Mouse (Mus musculus): Measurements from ENCODE around the gene G6pc. TPM values are rescaled to one million over a fixed set of nuclear protein-coding genes. Genes with fewer than 3 reads are reported as not detected.
A peak's percentile ranks its signal among the peaks of the same experiment; 100 is the strongest.

Gene G6pc
- total RNA-seq, 1 experiment: not detected

- no peak for TF ChIP-seq CHD2 (IDR thresholded peaks at IDR 0.05; ENCODE audit: low read depth, low read length)
- TF ChIP-seq ZC3H11A (IDR thresholded peaks at IDR 0.05; ENCODE audit: borderline replicate concordance, low read depth, low read length): no peak
- TF ChIP-seq MAFK (IDR thresholded peaks at IDR 0.05; ENCODE audit: insufficient read depth, low read depth, low read length): no peak
- no peak; the same call in 1 of the 2 replicates for TF ChIP-seq HCFC1 (IDR thresholded peaks at IDR 0.05; ENCODE audit: borderline replicate concordance, insufficient read depth, low read length)
- no peak for TF ChIP-seq ZNF384 (IDR thresholded peaks at IDR 0.05; ENCODE audit: low read depth, low read length)
- Histone ChIP-seq H3K4me3 (ENCODE audit: insufficient read depth in 1 of 2, low read depth in 1 of 2, low read length in 2 of 2, poor library complexity in 1 of 2, severe bottlenecking in 1 of 2) (peak within 1 kb of the TSS; percentile 78 to 98), H3K36me3 (ENCODE audit: control insufficient read depth, insufficient read depth, low read length, poor library complexity, severe bottlenecking) (peaks cover 7% of the 10 kb centered on the region), H3K9me3 (ENCODE audit: control insufficient read depth, insufficient read depth, low read depth, low read length) (no peaks in the 10 kb centered on the region), H3K9ac (ENCODE audit: insufficient read depth, low read depth, low read length, poor library complexity, severe bottlenecking) (peak within 1 kb of the TSS; percentile 94), H3K4me1 (ENCODE audit: control insufficient read depth in 2 of 2, insufficient read depth in 2 of 2, low read length in 2 of 2, poor library complexity in 1 of 2) (peaks cover 4 to 12% of the 10 kb centered on the region in 2 experiments; a peak in 2 of 4 replicates), H3K27ac (ENCODE audit: insufficient read depth, low read depth, low read length, poor library complexity, severe bottlenecking) (peak within 1 kb of the TSS; percentile 54)
- in situ Hi-C loops (cut with MboI; ENCODE audit: low sequenced_read_pairs in 2 of 2, unreplicated experiment in 2 of 2): no loop called here
- DNase-seq (ENCODE audit: low read depth, low spot score): peak; percentile 65
Observed at GRCm38 (mm10) chr11:101417101-101417855, 49.9 kb downstream of the G6pc start, which contains the start of gene Aarsd1. Gene Aarsd1, minus strand, starts transcription at chr11:101417615.

DNA sequence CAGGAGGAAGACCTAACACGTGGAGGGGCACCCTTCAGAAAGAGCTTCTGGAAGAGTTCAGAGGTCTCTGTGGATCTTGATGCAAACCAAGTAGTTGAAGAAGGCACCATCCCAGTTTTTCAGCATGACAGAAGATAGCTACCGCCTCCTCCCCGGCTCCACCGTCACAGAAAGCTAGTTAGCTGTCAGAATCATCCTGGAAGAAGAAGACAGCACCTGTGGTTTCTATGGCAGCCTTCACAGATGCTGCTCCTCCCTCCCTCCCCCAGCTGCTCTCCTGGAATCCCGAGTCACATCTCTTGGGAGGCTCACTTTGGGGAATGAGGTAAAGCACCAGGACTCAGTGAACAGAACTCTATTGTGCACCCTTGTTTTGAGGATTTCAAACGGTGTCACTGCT lies 51.6 kb downstream of the G6pc start:
- Histone ChIP-seq H3K9ac (ENCODE audit: insufficient read depth, low read depth, low read length, poor library complexity, severe bottlenecking) (no peak overlapping the region), H3K4me1 (ENCODE audit: control insufficient read depth in 2 of 2, insufficient read depth in 2 of 2, low read length in 2 of 2, poor library complexity in 1 of 2) (peaks cover 4 to 13% of the 10 kb centered on the region in 2 experiments; a peak in 2 of 4 replicates), H3K4me3 (ENCODE audit: insufficient read depth in 1 of 2, low read depth in 1 of 2, low read length in 2 of 2, poor library complexity in 1 of 2, severe bottlenecking in 1 of 2) (no peak overlapping the region), H3K27ac (ENCODE audit: insufficient read depth, low read depth, low read length, poor library complexity, severe bottlenecking) (no peak overlapping the region), H3K36me3 (ENCODE audit: control insufficient read depth, insufficient read depth, low read length, poor library complexity, severe bottlenecking) (peaks cover under 1% of the 10 kb centered on the region), H3K9me3 (ENCODE audit: control insufficient read depth, insufficient read depth, low read depth, low read length) (no peaks in the 10 kb centered on the region)
- no peak for DNase-seq (ENCODE audit: low read depth, low spot score)
- in situ Hi-C loops (cut with MboI; ENCODE audit: low sequenced_read_pairs in 2 of 2, unreplicated experiment in 2 of 2): no loop called here
- TF ChIP-seq HCFC1 (IDR thresholded peaks at IDR 0.05; ENCODE audit: borderline replicate concordance, insufficient read depth, low read length) (no peak), ZNF384 (IDR thresholded peaks at IDR 0.05; ENCODE audit: low read depth, low read length) (no peak), CHD2 (IDR thresholded peaks at IDR 0.05; ENCODE audit: low read depth, low read length) (no peak), MAFK (IDR thresholded peaks at IDR 0.05; ENCODE audit: insufficient read depth, low read depth, low read length) (no peak), ZC3H11A (IDR thresholded peaks at IDR 0.05; ENCODE audit: borderline replicate concordance, low read depth, low read length) (no peak)

- H3K36me3 ChIP-seq (ENCODE audit: control insufficient read depth, insufficient read depth, low read length, poor library complexity, severe bottlenecking): no peaks in the 10 kb centered on the region
- TF ChIP-seq ZNF384 (IDR thresholded peaks at IDR 0.05; ENCODE audit: low read depth, low read length) (no peak), HCFC1 (IDR thresholded peaks at IDR 0.05; ENCODE audit: borderline replicate concordance, insufficient read depth, low read length) (no peak), CHD2 (IDR thresholded peaks at IDR 0.05; ENCODE audit: low read depth, low read length) (no peak), ZC3H11A (IDR thresholded peaks at IDR 0.05; ENCODE audit: borderline replicate concordance, low read depth, low read length) (no peak), MAFK (IDR thresholded peaks at IDR 0.05; ENCODE audit: insufficient read depth, low read depth, low read length) (no peak)
- no peak overlapping the region for H3K27ac ChIP-seq (ENCODE audit: insufficient read depth, low read depth, low read length, poor library complexity, severe bottlenecking)
- no peak overlapping the region for H3K9ac ChIP-seq (ENCODE audit: insufficient read depth, low read depth, low read length, poor library complexity, severe bottlenecking)
- in situ Hi-C loops (cut with MboI; ENCODE audit: low sequenced_read_pairs in 2 of 2, unreplicated experiment in 2 of 2): no loop called here
- peaks cover 4 to 15% of the 10 kb centered on the region in 2 experiments; a peak in 2 of 4 replicates for H3K4me1 ChIP-seq (ENCODE audit: control insufficient read depth in 2 of 2, insufficient read depth in 2 of 2, low read length in 2 of 2, poor library complexity in 1 of 2)
- no peaks in the 10 kb centered on the region for H3K9me3 ChIP-seq (ENCODE audit: control insufficient read depth, insufficient read depth, low read depth, low read length)
- H3K4me3 ChIP-seq (ENCODE audit: insufficient read depth in 1 of 2, low read depth in 1 of 2, low read length in 2 of 2, poor library complexity in 1 of 2, severe bottlenecking in 1 of 2): no peak overlapping the region
- no peak for DNase-seq (ENCODE audit: low read depth, low spot score)
Observed at GRCm38 (mm10) chr11:101419610-101420009, 52.2 kb downstream of the G6pc start.

- no peaks in the 10 kb centered on the region for H3K36me3 ChIP-seq (ENCODE audit: control insufficient read depth, insufficient read depth, low read length, poor library complexity, severe bottlenecking)
- no peak overlapping the region for H3K27ac ChIP-seq (ENCODE audit: insufficient read depth, low read depth, low read length, poor library complexity, severe bottlenecking)
- DNase-seq (ENCODE audit: low read depth, low spot score): no peak
- peaks cover 4 to 15% of the 10 kb centered on the region in 2 experiments; a peak in 2 of 4 replicates for H3K4me1 ChIP-seq (ENCODE audit: control insufficient read depth in 2 of 2, insufficient read depth in 2 of 2, low read length in 2 of 2, poor library complexity in 1 of 2)
- in situ Hi-C loops (cut with MboI; ENCODE audit: low sequenced_read_pairs in 2 of 2, unreplicated experiment in 2 of 2): no loop called here
- no peak overlapping the region for H3K9ac ChIP-seq (ENCODE audit: insufficient read depth, low read depth, low read length, poor library complexity, severe bottlenecking)
- H3K4me3 ChIP-seq (ENCODE audit: insufficient read depth in 1 of 2, low read depth in 1 of 2, low read length in 2 of 2, poor library complexity in 1 of 2, severe bottlenecking in 1 of 2): no peak overlapping the region
- TF ChIP-seq HCFC1 (IDR thresholded peaks at IDR 0.05; ENCODE audit: borderline replicate concordance, insufficient read depth, low read length): no peak
- TF ChIP-seq MAFK (IDR thresholded peaks at IDR 0.05; ENCODE audit: insufficient read depth, low read depth, low read length): no peak
- no peak for TF ChIP-seq CHD2 (IDR thresholded peaks at IDR 0.05; ENCODE audit: low read depth, low read length)
- no peak for TF ChIP-seq ZC3H11A (IDR thresholded peaks at IDR 0.05; ENCODE audit: borderline replicate concordance, low read depth, low read length)
- TF ChIP-seq ZNF384 (IDR thresholded peaks at IDR 0.05; ENCODE audit: low read depth, low read length): no peak
- no peaks in the 10 kb centered on the region for H3K9me3 ChIP-seq (ENCODE audit: control insufficient read depth, insufficient read depth, low read depth, low read length)
Observed at GRCm38 (mm10) chr11:101420148-101420547, 52.8 kb downstream of the G6pc start.
